Mouse (Mus musculus): ENCODE data around the gene Vpreb3. TPM values are rescaled to one million over a fixed set of nuclear protein-coding genes. Genes with fewer than 3 reads are reported as not detected.

Vpreb3 gene
- total and polyA plus RNA-seq, 3 experiments: 35.6 to 135 (median 90.1) TPM

GRCm38 (mm10) chr10:75978835-75979157 is 35.9 kb downstream of the Vpreb3 start:
- no peak overlapping the region for H3K9ac ChIP-seq (ENCODE audit: insufficient read depth, low read depth)
- no peak for DNase-seq (ENCODE audit: extremely low read depth)
- TF ChIP-seq RCOR1 (conservative IDR thresholded peaks at IDR 0.05; ENCODE audit: low read depth, low read length) (no peak), MAX (IDR thresholded peaks at IDR 0.05; ENCODE audit: low read length) (no peak), KAT2A (IDR thresholded peaks at IDR 0.05; ENCODE audit: insufficient replicate concordance, low read length) (no peak), NELFE (IDR thresholded peaks at IDR 0.05; ENCODE audit: low read depth, low read length) (no peak), UBTF (IDR thresholded peaks at IDR 0.05; ENCODE audit: low read depth, low read length) (no peak)
- peaks cover 23 to 36% of the 10 kb centered on the region in 2 experiments for H3K4me1 ChIP-seq (ENCODE audit: control insufficient read depth in 1 of 2, insufficient read depth in 2 of 2)
- peaks cover 3% of the 10 kb centered on the region for H3K9me3 ChIP-seq (replicated peaks; ENCODE audit: low read length)
- H3K27me3 ChIP-seq (replicated peaks): no peaks in the 10 kb centered on the region
- no peaks in the 10 kb centered on the region for H3K36me3 ChIP-seq (replicated peaks in 1 of 2; ENCODE audit: control insufficient read depth in 1 of 2, insufficient read depth in 1 of 2, low read length in 1 of 2)
- no peak overlapping the region for H3K27ac ChIP-seq (ENCODE audit: insufficient read depth, low read depth)
- dilution Hi-C loops (cut with MboI; ENCODE audit: extremely low pct_ligation_motif_present, extremely low pct_unique_long_range_greater_than_20kb, low sequenced_read_pairs): no loop called here
- no peak overlapping the region for H3K4me3 ChIP-seq (replicated peaks in 1 of 3; ENCODE audit: low read depth in 2 of 3, low read length in 2 of 3, poor library complexity in 1 of 3)
- no peaks in the 10 kb centered on the region for H3K79me2 ChIP-seq (replicated peaks; ENCODE audit: control insufficient read depth, extremely low read depth, insufficient read depth, poor library complexity, severe bottlenecking)
- no peak overlapping the region for H3K4me2 ChIP-seq (ENCODE audit: insufficient read depth, low read depth, poor library complexity, severe bottlenecking)
- in situ Hi-C loops (cut with MboI; ENCODE audit: low pct_ligation_motif_present, low pct_unique_long_range_greater_than_20kb, low sequenced_read_pairs): loop anchor here (10.0 kb wide), 1 partner anchor 136 kb away; the partner anchor contains the start of gene Slc5a4b

- DNase-seq (ENCODE audit: extremely low read depth): no peak
- in situ Hi-C loops (cut with MboI; ENCODE audit: low pct_ligation_motif_present, low pct_unique_long_range_greater_than_20kb, low sequenced_read_pairs): loop anchor here (10.0 kb wide), 1 partner anchor 135 kb away; the partner anchor contains the start of gene Slc5a4b
- TF ChIP-seq E2F4 (IDR thresholded peaks at IDR 0.05; ENCODE audit: insufficient replicate concordance, low read depth, low read length) (no peak), ZC3H11A (IDR thresholded peaks at IDR 0.05; ENCODE audit: low read depth, low read length) (no peak), MXI1 (IDR thresholded peaks at IDR 0.05; ENCODE audit: low read depth, low read length) (no peak), CHD2 (IDR thresholded peaks at IDR 0.05; ENCODE audit: low read length) (no peak), JUND (conservative IDR thresholded peaks at IDR 0.05; ENCODE audit: low read depth, low read length) (no peak), EP300 (IDR thresholded peaks at IDR 0.05; ENCODE audit: low read length) (no peak), TCF12 (IDR thresholded peaks at IDR 0.05; ENCODE audit: low read depth, low read length) (no peak), ZMIZ1 (IDR thresholded peaks at IDR 0.05; ENCODE audit: low read depth, low read length) (no peak), GABPA (IDR thresholded peaks at IDR 0.05; ENCODE audit: insufficient replicate concordance, low read depth, low read length) (no peak), RAD21 (IDR thresholded peaks at IDR 0.05; ENCODE audit: low read depth, low read length) (no peak), NELFE (IDR thresholded peaks at IDR 0.05; ENCODE audit: low read depth, low read length) (no peak), MAFK (IDR thresholded peaks at IDR 0.05; ENCODE audit: insufficient replicate concordance, low read length) (no peak), CHD1 (IDR thresholded peaks at IDR 0.05; ENCODE audit: low read depth, low read length) (no peak), NRF1 (IDR thresholded peaks at IDR 0.05; ENCODE audit: low read depth, low read length) (no peak), IRF4 (IDR thresholded peaks at IDR 0.05; ENCODE audit: low read depth, low read length) (no peak), HCFC1 (IDR thresholded peaks at IDR 0.05; ENCODE audit: low read depth, low read length) (no peak), CTCF (conservative IDR thresholded peaks at IDR 0.05 in 1 of 2, IDR thresholded peaks at IDR 0.05 in 1 of 2; ENCODE audit: low read depth in 2 of 2, low read length in 2 of 2) (no peak), MAX (IDR thresholded peaks at IDR 0.05; ENCODE audit: low read length) (no peak)
- Histone ChIP-seq H3K9ac (ENCODE audit: insufficient read depth, low read depth) (no peak overlapping the region), H3K79me2 (replicated peaks; ENCODE audit: control insufficient read depth, extremely low read depth, insufficient read depth, poor library complexity, severe bottlenecking) (no peaks in the 10 kb centered on the region), H3K36me3 (replicated peaks in 1 of 2; ENCODE audit: control insufficient read depth in 1 of 2, insufficient read depth in 1 of 2, low read length in 1 of 2) (no peaks in the 10 kb centered on the region), H3K9me3 (replicated peaks; ENCODE audit: low read length) (no peaks in the 10 kb centered on the region), H3K4me1 (ENCODE audit: control insufficient read depth in 1 of 2, insufficient read depth in 2 of 2) (peaks cover 23 to 36% of the 10 kb centered on the region in 2 experiments), H3K27me3 (replicated peaks) (no peaks in the 10 kb centered on the region), H3K27ac (ENCODE audit: insufficient read depth, low read depth) (no peak overlapping the region), H3K4me2 (ENCODE audit: insufficient read depth, low read depth, poor library complexity, severe bottlenecking) (no peak overlapping the region), H3K4me3 (replicated peaks in 1 of 3; ENCODE audit: low read depth in 2 of 3, low read length in 2 of 3, poor library complexity in 1 of 3) (no peak overlapping the region)
- dilution Hi-C loops (cut with MboI; ENCODE audit: extremely low pct_ligation_motif_present, extremely low pct_unique_long_range_greater_than_20kb, low sequenced_read_pairs): no loop called here
Observed at GRCm38 (mm10) chr10:75979432-75979831, 36.6 kb downstream of the Vpreb3 start.

Measured in CH12.LX (cell line).